Mouse (Mus musculus) intestine, embryonic 16.5 days (tissue): ENCODE data around the gene Rab13. TPM values are rescaled to one million over a fixed set of nuclear protein-coding genes. Genes with fewer than 3 reads are reported as not detected.
"Not testable (repeated sequence)": the region's sequence is repeated elsewhere in the genome, so short reads cannot be mapped to it uniquely, and the experiment has no call there.

Source experiments
- ATAC-seq: fragments of 200-750 bp; cut with Nextera tagmentation; 2 replicates; pipeline ENCODE4 v1.8.0; 2017; ENCODE audit warnings: moderate TSS enrichment, moderate library complexity
- H3K27ac ChIP-seq: fragments of 300-500 bp; sonication (generic); 2 replicates; pipeline ENCODE4 v1.5.1; 2014; ENCODE audit warnings: mild to moderate bottlenecking, low read length
- H3K27me3 ChIP-seq: fragments of 300-500 bp; sonication (generic); replicated peaks from 2 replicates; pipeline ENCODE4 v1.6.1; 2014; ENCODE audit warnings: low read length, control low read depth, mixed read lengths; ENCODE audit not compliant: control insufficient read depth, insufficient read depth
- H3K36me3 ChIP-seq: fragments of 300-500 bp; sonication (generic); 2 replicates; pipeline ENCODE4 v1.6.1; 2014; ENCODE audit warnings: low read length, control low read depth; ENCODE audit not compliant: control insufficient read depth, insufficient read depth
- H3K4me1 ChIP-seq: fragments of 300-500 bp; sonication (generic); 2 replicates; pipeline ENCODE4 v1.6.1; 2014; ENCODE audit warnings: low read length, control low read depth, mixed read lengths; ENCODE audit not compliant: control insufficient read depth, insufficient read depth
- H3K4me2 ChIP-seq: fragments of 300-500 bp; sonication (generic); 2 replicates; pipeline ENCODE4 v1.6.1; 2014; ENCODE audit warnings: low read depth, low read length, control low read depth
- H3K4me3 ChIP-seq: fragments of 300-500 bp; sonication (generic); 2 replicates; pipeline ENCODE4 v1.5.1; 2014; ENCODE audit warnings: mild to moderate bottlenecking, low read length
- H3K9ac ChIP-seq: fragments of 300-500 bp; sonication (generic); 2 replicates; pipeline ENCODE4 v1.6.1; 2014; ENCODE audit warnings: low read depth, low read length
- H3K9me3 ChIP-seq: fragments of 300-500 bp; sonication (generic); 2 replicates; pipeline ENCODE4 v1.6.1; 2016; ENCODE audit warnings: low read length, control low read depth; ENCODE audit not compliant: control insufficient read depth
- WGBS: fragments of 180-500 bp; shearing (Covaris S2); extraction: QIAGEN DNeasy Blood & Tissue Kit; methylation state at CpG from one replicate; pipeline ENCODE4 v1.1.7; 2014; 5-methylcytosine and 5-hydroxymethylcytosine counted together
- polyA plus RNA-seq: library from polyadenylated mRNA; unstranded; fragments of >200 nt; fragmentation: Nextera tagmentation; extraction: Ambion mirVana; gene quantifications from 2 replicates; pipeline ENCODE4 v1.2.1, GENCODE M21; 2015

Rab13 gene
- polyA plus RNA-seq, 1 experiment from 2014 or later, result 22.0 TPM

DNA sequence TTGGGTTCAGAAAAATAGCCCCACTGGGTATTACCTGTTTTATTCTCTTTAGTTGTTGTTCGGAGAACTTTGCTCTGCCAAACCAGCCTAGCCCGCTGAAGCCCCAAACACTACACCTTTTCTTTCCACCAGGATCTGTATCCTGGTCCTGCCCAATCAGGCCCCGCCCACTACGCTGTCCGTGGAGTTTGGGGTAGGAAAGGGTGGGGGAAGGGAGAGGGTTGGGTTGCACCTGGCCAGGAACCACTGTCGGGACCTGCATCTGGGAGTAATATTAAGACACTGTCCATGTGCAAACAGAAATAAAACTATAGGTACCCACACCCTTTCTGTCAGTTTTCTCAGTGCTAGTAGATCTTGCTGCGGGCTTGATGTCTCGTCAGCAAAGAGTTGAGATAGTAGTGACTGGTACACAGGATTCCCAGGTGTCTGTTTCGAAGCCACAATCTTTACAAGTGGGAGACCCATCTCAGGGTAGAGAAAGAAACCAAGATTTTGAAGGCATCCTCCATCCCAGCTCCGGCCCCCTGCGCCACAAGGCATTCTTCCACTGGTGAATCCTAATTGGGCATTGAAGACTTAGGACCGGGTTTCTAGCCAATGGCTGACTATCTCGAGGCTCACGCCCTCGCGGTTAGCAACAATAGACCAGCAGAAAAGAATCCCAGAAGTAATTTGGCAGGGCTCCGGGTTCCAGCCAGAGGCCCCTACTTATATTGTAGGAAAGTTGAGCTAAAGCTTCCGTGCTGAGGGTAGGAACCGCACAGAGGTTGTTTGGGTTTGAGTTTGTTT lies 29.7 kb downstream of the Rab13 start, which contains the start of gene Creb3l4:
Gene Creb3l4, minus strand, starts transcription at position 529 of the 792 bp plus-strand sequence.
- Histone ChIP-seq H3K9ac (peak within 1 kb of the TSS; percentile 37), H3K4me3 (peak within 1 kb of the TSS; percentile 39), H3K4me2 (peak within 1 kb of the TSS; percentile 59), H3K27ac (peak within 1 kb of the TSS; percentile 26), H3K36me3 (no peaks in the 10 kb centered on the region; the same call in 1 of the 2 replicates), H3K4me1 (peaks cover 7% of the 10 kb centered on the region), H3K9me3 (no peaks in the 10 kb centered on the region), H3K27me3 (no peaks in the 10 kb centered on the region)
- WGBS, result 5% methylated on average over 19 of the region's 19 CpGs
- peak; percentile 54 for ATAC-seq

GRCm38 (mm10) chr3:90245406-90245805 lies 31.9 kb downstream of the Rab13 start:
- Histone ChIP-seq H3K9ac (no peak overlapping the region), H3K4me2 (no peak overlapping the region), H3K27me3 (no peaks in the 10 kb centered on the region), H3K4me3 (no peak overlapping the region), H3K27ac (no peak overlapping the region), H3K36me3 (no peaks in the 10 kb centered on the region), H3K4me1 (peaks cover 9% of the 10 kb centered on the region), H3K9me3 (no peaks in the 10 kb centered on the region)
- no peak for ATAC-seq
- 67% methylated on average over 2 of the region's 2 CpGs for WGBS

DNA sequence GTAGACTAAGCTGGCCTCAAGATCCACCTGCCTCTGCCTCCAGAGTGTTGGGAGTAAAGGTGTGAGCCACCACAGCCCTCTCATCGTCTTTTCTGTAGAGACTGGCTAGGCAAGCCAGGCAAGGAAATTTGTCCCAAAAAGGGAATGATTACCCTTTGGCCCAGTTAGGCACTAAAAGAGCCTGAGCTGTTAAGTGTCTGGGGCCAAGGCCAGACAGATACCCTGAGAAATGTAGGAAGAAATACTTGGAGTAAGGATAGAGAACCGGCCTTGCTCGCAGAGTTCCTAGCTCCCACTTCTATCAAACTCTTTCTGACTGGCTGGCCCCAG lies 34.1 kb downstream of the Rab13 start:
- Histone ChIP-seq H3K27me3 (no peaks in the 10 kb centered on the region), H3K9ac (peak overlapping the region; percentile 89), H3K27ac (peak overlapping the region; percentile 96), H3K4me1 (peaks cover 7% of the 10 kb centered on the region), H3K9me3 (no peaks in the 10 kb centered on the region), H3K4me2 (peak overlapping the region; percentile 94), H3K4me3 (peak overlapping the region; percentile 78), H3K36me3 (peaks cover 8% of the 10 kb centered on the region)
- no peak; the same call in 1 of the 2 replicates for ATAC-seq
- 0% methylated on average over 3 of the region's 3 CpGs for WGBS

GRCm38 (mm10) chr3:90247960-90248745 lies 34.7 kb downstream of the Rab13 start, which contains the start of gene Slc39a1:
Gene Slc39a1, plus strand, starts transcription at chr3:90248172.
- 0% methylated on average over 44 of the region's 44 CpGs for WGBS
- peaks cover 8% of the 10 kb centered on the region for H3K36me3 ChIP-seq
- H3K4me1 ChIP-seq, result peaks cover 5% of the 10 kb centered on the region; the same call in 1 of the 2 replicates
- no peaks in the 10 kb centered on the region for H3K27me3 ChIP-seq
- peak within 1 kb of the TSS; percentile 96 for H3K27ac ChIP-seq
- ATAC-seq, result peak; percentile 94
- H3K4me3 ChIP-seq, result peak within 1 kb of the TSS; percentile 78
- H3K9me3 ChIP-seq, result no peaks in the 10 kb centered on the region
- H3K4me2 ChIP-seq, result peak within 1 kb of the TSS; percentile 94
- H3K9ac ChIP-seq, result peak within 1 kb of the TSS; percentile 89

DNA sequence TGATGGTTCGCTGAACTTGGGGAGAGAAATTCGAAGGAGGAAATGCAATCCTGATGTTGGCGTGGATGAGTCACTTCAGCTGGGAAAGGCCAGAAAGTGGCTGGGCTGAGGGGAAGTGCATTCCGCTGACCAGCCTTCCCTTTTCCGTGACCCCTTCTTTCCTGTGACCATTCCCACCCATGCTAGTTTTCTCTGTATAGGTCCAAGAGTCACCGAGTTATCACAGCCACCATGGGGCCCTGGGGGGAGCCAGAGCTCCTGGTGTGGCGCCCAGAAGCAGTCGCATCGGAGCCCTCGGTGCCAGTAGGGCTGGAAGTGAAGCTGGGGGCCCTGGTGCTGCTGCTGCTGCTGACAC lies 35.2 kb downstream of the Rab13 start:
- H3K36me3 ChIP-seq, result peaks cover 8% of the 10 kb centered on the region
- ATAC-seq, result peak; percentile 21; the same call in 1 of the 2 replicates

DNA sequence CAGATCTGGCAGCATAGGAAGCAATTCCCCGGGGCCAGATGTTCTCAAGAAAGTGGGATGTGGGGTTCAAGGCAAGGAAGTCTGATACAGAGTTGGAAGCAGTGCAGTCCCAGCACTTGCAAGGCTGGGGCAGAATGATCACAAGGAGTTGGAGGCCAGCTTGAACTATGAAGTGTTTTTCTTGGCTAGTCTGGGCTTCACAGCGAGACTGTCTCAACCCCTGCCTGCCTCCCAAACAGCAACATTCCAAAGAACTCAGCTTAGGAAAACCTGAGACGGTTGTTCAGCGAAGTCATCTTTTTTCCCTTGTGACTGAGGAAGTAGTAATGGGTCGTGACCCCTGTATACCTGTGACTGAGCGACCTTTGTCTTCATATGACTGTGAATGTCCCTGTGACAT lies 37.3 kb downstream of the Rab13 start:
- Histone ChIP-seq H3K4me1 (peaks cover 11% of the 10 kb centered on the region), H3K4me2 (no peak overlapping the region), H3K9me3 (no peaks in the 10 kb centered on the region), H3K36me3 (peaks cover 8% of the 10 kb centered on the region), H3K27me3 (no peaks in the 10 kb centered on the region), H3K9ac (no peak overlapping the region), H3K4me3 (no peak overlapping the region), H3K27ac (no peak overlapping the region)
- no peak for ATAC-seq
- 81% methylated on average over 6 of the region's 6 CpGs for WGBS

More for the DNA sequence above, 35.2 kb downstream of the Rab13 start:
- Histone ChIP-seq H3K9me3 (no peaks in the 10 kb centered on the region), H3K4me1 (peaks cover 5% of the 10 kb centered on the region; the same call in 1 of the 2 replicates), H3K27me3 (no peaks in the 10 kb centered on the region), H3K9ac (peak overlapping the region; percentile 89), H3K4me2 (peak overlapping the region; percentile 94), H3K4me3 (peak overlapping the region; percentile 78), H3K27ac (peak overlapping the region; percentile 96)
- 3% methylated on average over 10 of the region's 10 CpGs for WGBS

DNA sequence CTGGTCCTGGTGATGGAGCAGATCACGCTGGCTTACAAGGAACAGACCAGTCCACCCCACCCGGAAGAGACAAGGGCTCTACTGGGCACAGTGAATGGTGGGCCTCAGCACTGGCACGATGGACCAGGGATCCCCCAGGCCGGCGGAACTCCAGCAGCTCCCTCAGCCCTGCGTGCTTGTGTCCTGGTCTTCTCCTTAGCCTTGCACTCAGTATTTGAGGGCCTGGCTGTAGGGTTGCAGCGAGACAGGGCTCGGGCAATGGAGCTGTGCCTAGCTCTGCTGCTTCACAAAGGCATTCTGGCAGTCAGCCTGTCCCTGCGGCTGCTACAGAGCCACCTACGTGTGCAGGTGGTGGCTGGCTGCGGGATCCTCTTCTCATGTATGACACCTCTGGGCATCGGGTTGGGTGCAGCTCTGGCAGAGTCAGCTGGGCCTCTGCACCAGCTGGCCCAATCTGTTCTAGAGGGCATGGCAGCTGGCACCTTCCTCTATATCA lies 38.3 kb downstream of the Rab13 start:
- H3K9me3 ChIP-seq, ATAC-seq, H3K36me3 ChIP-seq, H3K9ac ChIP-seq, H3K4me3 ChIP-seq, H3K27me3 ChIP-seq, H3K4me2 ChIP-seq, H3K27ac ChIP-seq: not testable (repeated sequence)
- 98% methylated on average over 9 of the region's 12 CpGs for WGBS
- H3K4me1 ChIP-seq, result peaks cover 14% of the 10 kb centered on the region

DNA sequence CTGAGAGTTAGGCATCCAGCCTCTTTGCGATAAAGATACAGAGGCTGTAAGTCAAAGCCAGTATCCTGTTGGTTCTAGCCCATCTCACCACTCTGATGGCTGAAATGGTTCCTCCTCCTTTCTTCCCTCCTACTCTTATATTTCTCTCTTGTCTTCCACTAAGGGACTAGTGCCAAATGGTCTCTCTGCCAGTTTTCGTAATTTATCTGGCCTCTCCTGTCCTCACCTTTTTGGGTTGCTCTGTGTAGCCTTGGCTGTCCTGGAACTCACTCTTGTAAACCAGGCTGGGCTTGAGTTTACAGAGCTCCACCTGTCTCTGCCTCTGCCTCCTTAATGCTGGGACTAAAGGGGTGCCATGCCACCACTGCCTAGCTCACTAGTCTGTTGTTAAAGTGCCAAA lies 39.2 kb downstream of the Rab13 start:
- H3K9ac ChIP-seq, H3K4me3 ChIP-seq, H3K9me3 ChIP-seq, H3K4me2 ChIP-seq, H3K36me3 ChIP-seq, H3K27me3 ChIP-seq, H3K27ac ChIP-seq, ATAC-seq: not testable (repeated sequence)
- peaks cover 11% of the 10 kb centered on the region for H3K4me1 ChIP-seq
- 88% methylated on average over 2 of the region's 2 CpGs for WGBS

DNA sequence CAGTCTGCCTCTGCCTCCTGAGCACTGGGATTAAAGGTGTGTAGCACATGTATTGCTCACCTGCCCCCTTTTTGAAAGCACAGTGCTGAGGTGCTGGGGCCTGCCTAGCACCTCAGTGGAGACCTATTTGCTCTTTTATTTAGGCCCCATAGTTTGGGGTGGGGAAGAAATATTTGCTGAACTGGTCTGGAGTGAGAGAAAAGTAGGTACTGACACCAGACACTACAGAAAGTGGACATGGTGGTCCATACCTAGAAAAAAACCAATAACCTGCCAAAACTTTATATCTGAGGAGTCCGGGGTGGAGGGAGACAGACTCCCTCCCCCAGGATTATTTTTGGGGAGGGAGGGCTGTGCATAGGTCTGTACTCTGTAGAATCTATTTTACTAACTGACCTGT lies 39.7 kb downstream of the Rab13 start:
- not testable (repeated sequence) for H3K27ac ChIP-seq, H3K9me3 ChIP-seq, H3K27me3 ChIP-seq, H3K36me3 ChIP-seq, H3K4me2 ChIP-seq, H3K9ac ChIP-seq, H3K4me3 ChIP-seq, ATAC-seq
- peaks cover 11% of the 10 kb centered on the region for H3K4me1 ChIP-seq
- 93% methylated on average over 1 of the region's 1 CpGs for WGBS
